Mouse (Mus musculus) embryonic facial prominence, embryonic 14.5 days (tissue): ENCODE data around the gene Rasal2. TPM values are rescaled to one million over a fixed set of nuclear protein-coding genes. Genes with fewer than 3 reads are reported as not detected.
"Not testable (repeated sequence)": the region's sequence is repeated elsewhere in the genome, so short reads cannot be mapped to it uniquely, and the experiment has no call there.

Source experiments
- ATAC-seq: fragments of 200-750 bp; cut with Nextera tagmentation; 2 replicates; pipeline ENCODE4 v1.8.0; 2017; ENCODE audit warnings: low read depth, moderate number of reproducible peaks, moderate TSS enrichment
- DNase-seq: peaks from one replicate; pipeline ENCODE4 v3.0.0-alpha.2; 2015; ENCODE audit warnings: low spot score
- H3K27ac ChIP-seq: fragments of 300-500 bp; sonication (generic); replicated peaks from 2 replicates; pipeline ENCODE4 v1.5.1; 2014; ENCODE audit warnings: low read depth, mild to moderate bottlenecking, low read length, moderate library complexity
- H3K27me3 ChIP-seq: fragments of 300-500 bp; sonication (generic); replicated peaks from 2 replicates; pipeline ENCODE4 v1.6.1; 2014; ENCODE audit warnings: low read length; ENCODE audit not compliant: control insufficient read depth, insufficient read depth
- H3K36me3 ChIP-seq: fragments of 300-500 bp; sonication (generic); 2 replicates; pipeline ENCODE4 v1.6.1; 2014; ENCODE audit warnings: low read length, mixed read lengths; ENCODE audit not compliant: control insufficient read depth, insufficient read depth
- H3K4me1 ChIP-seq: fragments of 300-500 bp; sonication (generic); 2 replicates; pipeline ENCODE4 v1.6.1; 2014; ENCODE audit warnings: antibody characterized with exemption, low read length; ENCODE audit not compliant: control insufficient read depth, insufficient read depth
- H3K4me2 ChIP-seq: fragments of 300-500 bp; sonication (generic); 2 replicates; pipeline ENCODE4 v1.6.1; 2014; ENCODE audit warnings: low read depth, mild to moderate bottlenecking, low read length, moderate library complexity, mixed read lengths
- H3K4me3 ChIP-seq: fragments of 300-500 bp; sonication (generic); 2 replicates; pipeline ENCODE4 v1.5.1; 2014; ENCODE audit warnings: low read depth, mild to moderate bottlenecking, low read length
- H3K9ac ChIP-seq: fragments of 300-500 bp; sonication (generic); 2 replicates; pipeline ENCODE4 v1.6.1; 2014; ENCODE audit warnings: low read depth, mild to moderate bottlenecking, low read length, moderate library complexity, mixed read lengths
- H3K9me3 ChIP-seq: fragments of 300-500 bp; sonication (generic); 2 replicates; pipeline ENCODE4 v1.6.1; 2016; ENCODE audit warnings: low read length; ENCODE audit not compliant: control insufficient read depth
- WGBS: fragments of 180-500 bp; shearing (Covaris S2); extraction: QIAGEN DNeasy Blood & Tissue Kit; methylation state at CpG from one replicate; pipeline ENCODE4 v1.1.7; 2014; 5-methylcytosine and 5-hydroxymethylcytosine counted together
- polyA plus RNA-seq: library from polyadenylated mRNA; unstranded; fragments of >200 nt; fragmentation: Nextera tagmentation; extraction: Ambion mirVana; gene quantifications from 2 replicates; pipeline ENCODE4 v1.2.1, GENCODE M21; 2014

Gene Rasal2
- polyA plus RNA-seq, 1 experiment from 2014 or later, result 12.9 TPM

DNA sequence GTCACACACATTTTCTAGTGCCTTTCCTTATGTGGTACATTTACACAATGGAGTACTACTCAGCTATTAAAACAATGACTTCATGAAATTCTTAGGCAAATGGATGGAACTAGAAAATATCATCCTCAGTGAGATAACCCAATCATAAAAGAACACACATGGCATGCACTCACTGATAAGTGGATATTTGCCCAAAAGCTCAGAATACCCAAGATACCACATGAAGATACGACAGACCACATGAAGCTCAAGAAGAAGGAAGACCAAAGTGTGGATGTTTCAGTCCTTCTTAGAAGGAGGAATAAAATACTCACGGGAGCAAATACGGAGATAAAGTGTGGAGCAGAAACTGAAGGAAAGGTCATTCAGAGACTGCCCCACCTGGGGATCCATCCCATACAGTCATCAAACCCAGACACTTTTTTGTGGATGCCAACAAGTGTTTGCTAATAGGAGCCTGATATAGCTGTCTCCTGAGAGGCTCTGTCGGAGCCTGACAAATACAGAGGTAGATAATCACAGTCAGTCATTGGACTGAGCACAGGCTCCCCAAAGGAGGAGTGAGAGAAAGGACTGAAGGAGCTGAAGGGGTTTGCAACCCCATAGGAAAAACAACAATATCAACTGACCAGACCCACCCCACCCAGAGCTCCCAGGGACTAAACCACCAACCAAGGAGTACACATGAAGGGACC lies 175.6 kb downstream of the Rasal2 start:
- WGBS, result 95% methylated on average over 4 of the region's 4 CpGs
- H3K27ac ChIP-seq, H3K27me3 ChIP-seq, H3K9me3 ChIP-seq, DNase-seq, H3K36me3 ChIP-seq, ATAC-seq, H3K4me2 ChIP-seq, H3K9ac ChIP-seq, H3K4me1 ChIP-seq, H3K4me3 ChIP-seq: not testable (repeated sequence)

DNA sequence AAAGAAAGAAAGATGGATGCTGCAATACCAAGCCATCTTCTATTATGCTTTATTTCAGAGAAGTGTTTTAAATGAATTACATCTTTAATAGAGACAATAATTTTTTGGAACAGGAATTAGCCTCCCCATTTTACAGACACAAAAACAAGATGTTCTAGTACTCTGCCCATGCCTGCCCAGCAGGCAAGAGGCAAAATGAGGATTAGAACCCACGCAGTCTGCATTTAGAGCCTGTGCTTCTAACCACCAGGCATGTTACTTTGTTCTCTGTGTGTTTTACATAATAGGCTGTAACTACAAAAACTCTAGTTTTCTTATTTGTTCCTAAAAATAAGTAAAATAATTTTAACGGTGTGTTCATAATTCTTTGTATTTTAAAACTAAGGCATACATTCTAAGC lies 178.9 kb downstream of the Rasal2 start:
- no peaks in the 10 kb centered on the region for H3K4me1 ChIP-seq
- DNase-seq (no peak), ATAC-seq (no peak)
- no peaks in the 10 kb centered on the region for H3K9me3 ChIP-seq
- H3K27ac ChIP-seq, result no peak overlapping the region
- H3K4me3 ChIP-seq, result no peak overlapping the region
- 86% methylated on average over 2 of the region's 2 CpGs for WGBS
- H3K4me2 ChIP-seq, result no peak overlapping the region
- no peaks in the 10 kb centered on the region for H3K27me3 ChIP-seq
- H3K36me3 ChIP-seq, result no peaks in the 10 kb centered on the region
- no peak overlapping the region for H3K9ac ChIP-seq

DNA sequence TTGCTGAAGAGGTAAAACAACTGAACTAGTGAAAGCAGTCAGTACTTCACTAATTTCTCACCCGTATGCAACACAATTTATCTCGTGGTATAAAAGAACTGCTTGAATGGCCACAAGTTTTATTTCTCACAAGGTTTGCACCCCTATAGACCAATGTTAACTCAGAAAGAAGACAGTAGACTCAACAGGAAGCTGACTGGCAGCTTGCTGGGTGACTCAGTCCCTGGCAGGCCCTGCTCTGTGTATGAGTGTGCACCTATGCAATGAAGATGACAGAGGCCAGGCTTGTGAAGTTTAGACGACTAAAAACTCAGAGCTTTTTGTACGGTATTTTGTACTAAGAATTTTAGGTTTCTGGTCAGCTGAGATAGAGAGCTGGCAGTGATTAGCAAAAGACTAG lies 180.0 kb downstream of the Rasal2 start:
- Histone ChIP-seq H3K27ac (no peak overlapping the region), H3K36me3 (no peaks in the 10 kb centered on the region), H3K9ac (no peak overlapping the region), H3K9me3 (no peaks in the 10 kb centered on the region), H3K4me3 (no peak overlapping the region), H3K4me1 (no peaks in the 10 kb centered on the region), H3K4me2 (no peak overlapping the region), H3K27me3 (no peaks in the 10 kb centered on the region)
- ATAC-seq, result no peak
- DNase-seq, result no peak
- WGBS, result 68% methylated on average over 4 of the region's 4 CpGs

GRCm38 (mm10) chr1:157231016-157231415 lies 181.4 kb downstream of the Rasal2 start:
- H3K4me2 ChIP-seq, result peak overlapping the region; percentile 23; the same call in 1 of the 2 replicates
- no peaks in the 10 kb centered on the region for H3K36me3 ChIP-seq
- no peaks in the 10 kb centered on the region for H3K27me3 ChIP-seq
- no peaks in the 10 kb centered on the region for H3K9me3 ChIP-seq
- no peak overlapping the region for H3K9ac ChIP-seq
- DNase-seq, result peak; percentile 38
- no peak overlapping the region for H3K4me3 ChIP-seq
- WGBS, result 21% methylated on average over 8 of the region's 8 CpGs
- no peak overlapping the region for H3K27ac ChIP-seq
- no peak for ATAC-seq
- no peaks in the 10 kb centered on the region for H3K4me1 ChIP-seq

DNA sequence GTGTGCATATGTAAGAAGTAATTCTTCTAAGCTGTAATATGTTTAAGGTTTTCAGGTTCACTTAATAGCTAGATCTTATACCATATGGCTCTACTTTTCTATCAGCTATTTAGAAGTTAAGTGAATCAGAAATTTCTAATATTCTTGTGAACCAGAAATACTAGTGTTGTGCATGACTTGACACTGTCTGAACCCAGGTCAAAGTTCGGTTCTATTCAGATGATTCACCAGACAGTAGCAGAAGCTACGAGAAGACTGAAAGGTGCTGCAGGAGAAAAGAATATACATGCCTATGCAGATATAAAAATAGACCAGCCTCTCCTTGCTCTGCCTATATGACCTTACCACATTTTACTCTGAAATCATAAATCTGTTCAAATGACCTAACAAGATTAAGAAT lies 182.0 kb downstream of the Rasal2 start:
- ATAC-seq, result no peak
- Histone ChIP-seq H3K4me2 (no peak overlapping the region), H3K27me3 (no peaks in the 10 kb centered on the region), H3K27ac (no peak overlapping the region), H3K4me3 (no peak overlapping the region), H3K9ac (no peak overlapping the region), H3K9me3 (no peaks in the 10 kb centered on the region), H3K36me3 (no peaks in the 10 kb centered on the region), H3K4me1 (no peaks in the 10 kb centered on the region)
- DNase-seq, result no peak
- WGBS, result 47% methylated on average over 2 of the region's 2 CpGs

GRCm38 (mm10) chr1:157225013-157225412 lies 187.4 kb downstream of the Rasal2 start:
- Histone ChIP-seq H3K9ac (no peak overlapping the region), H3K4me1 (no peaks in the 10 kb centered on the region), H3K36me3 (no peaks in the 10 kb centered on the region), H3K27me3 (no peaks in the 10 kb centered on the region), H3K9me3 (no peaks in the 10 kb centered on the region), H3K4me2 (no peak overlapping the region), H3K27ac (no peak overlapping the region), H3K4me3 (no peak overlapping the region)
- ATAC-seq, result no peak
- no peak for DNase-seq
- 71% methylated on average over 6 of the region's 6 CpGs for WGBS

DNA sequence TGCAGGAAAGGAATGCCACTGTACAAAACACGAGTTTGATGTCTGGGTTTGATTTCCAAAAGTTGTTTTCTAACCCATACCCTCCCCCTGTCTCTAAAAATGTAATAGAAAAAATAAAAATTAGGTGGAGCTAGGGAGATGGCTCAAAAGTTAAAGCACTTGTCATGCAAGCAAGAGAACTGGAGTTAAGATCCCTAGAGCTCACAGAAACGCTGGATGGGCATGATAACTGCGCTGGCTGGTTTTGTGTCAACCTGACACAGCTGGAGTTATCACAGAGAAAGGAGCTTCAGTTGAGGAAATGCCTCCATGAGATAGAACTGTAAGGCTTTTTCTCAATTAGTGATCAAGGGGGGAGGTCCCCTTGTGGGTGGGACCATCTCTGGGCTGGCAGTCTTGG lies 191.5 kb downstream of the Rasal2 start:
- H3K27me3 ChIP-seq, result no peaks in the 10 kb centered on the region

DNA sequence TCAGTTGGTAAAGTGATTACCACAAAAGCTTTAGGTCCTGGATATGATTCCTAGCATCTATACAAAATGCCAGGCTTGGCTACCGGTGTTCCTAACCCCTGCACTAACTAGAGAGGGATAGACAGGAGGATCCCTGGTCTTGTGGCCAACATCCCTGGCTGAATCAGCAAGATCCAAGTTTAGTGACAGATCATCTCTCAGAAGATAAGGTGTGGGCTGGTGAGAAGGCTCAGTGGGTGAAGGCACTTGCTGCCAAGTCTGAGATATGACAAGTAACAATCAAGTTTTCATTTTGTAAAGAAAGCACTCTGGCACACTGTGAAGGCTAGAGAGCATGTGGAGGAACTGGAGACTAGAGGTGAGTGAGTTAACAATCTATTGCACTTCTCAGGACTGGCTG lies 191.9 kb downstream of the Rasal2 start:
- ATAC-seq (no peak), DNase-seq (no peak)
- Histone ChIP-seq H3K36me3 (no peaks in the 10 kb centered on the region), H3K4me1 (no peaks in the 10 kb centered on the region), H3K9ac (no peak overlapping the region), H3K27me3 (no peaks in the 10 kb centered on the region), H3K4me3 (no peak overlapping the region), H3K9me3 (no peaks in the 10 kb centered on the region), H3K4me2 (no peak overlapping the region), H3K27ac (no peak overlapping the region)
- WGBS, result 83% methylated on average over 1 of the region's 1 CpGs

More for the DNA sequence above, 191.5 kb downstream of the Rasal2 start:
- no peak overlapping the region for H3K9ac ChIP-seq
- H3K4me1 ChIP-seq, result no peaks in the 10 kb centered on the region
- H3K27ac ChIP-seq, result no peak overlapping the region
- DNase-seq (no peak), ATAC-seq (no peak)
- no peaks in the 10 kb centered on the region for H3K36me3 ChIP-seq
- H3K4me3 ChIP-seq, result no peak overlapping the region
- H3K4me2 ChIP-seq, result no peak overlapping the region
- WGBS, result 72% methylated on average over 3 of the region's 3 CpGs
- H3K9me3 ChIP-seq, result no peaks in the 10 kb centered on the region

- Histone ChIP-seq H3K4me1 (peaks cover 2% of the 10 kb centered on the region; the same call in 1 of the 2 replicates), H3K4me3 (no peak overlapping the region), H3K9me3 (peaks cover 10% of the 10 kb centered on the region), H3K4me2 (no peak overlapping the region), H3K36me3 (no peaks in the 10 kb centered on the region), H3K9ac (no peak overlapping the region), H3K27me3 (no peaks in the 10 kb centered on the region), H3K27ac (no peak overlapping the region)
- DNase-seq, result peak; percentile 78
- ATAC-seq, result peak; percentile 65; the same call in 1 of the 2 replicates
- 3% methylated on average over 1 of the region's 1 CpGs for WGBS
Measured at GRCm38 (mm10) chr1:157208754-157209153, 203.6 kb downstream of the Rasal2 start.
